Mouse (Mus musculus) 3134 (cell line): ENCODE measurements around the gene Spata2.

Experiments
- DNase-seq: peaks from one replicate; pipeline ENCODE4 v3.0.0-alpha.2; 2011; ENCODE audit warnings: low spot score; ENCODE audit not compliant: insufficient read length; ENCODE audit errors: extremely low read depth

The Spata2 gene

DNA sequence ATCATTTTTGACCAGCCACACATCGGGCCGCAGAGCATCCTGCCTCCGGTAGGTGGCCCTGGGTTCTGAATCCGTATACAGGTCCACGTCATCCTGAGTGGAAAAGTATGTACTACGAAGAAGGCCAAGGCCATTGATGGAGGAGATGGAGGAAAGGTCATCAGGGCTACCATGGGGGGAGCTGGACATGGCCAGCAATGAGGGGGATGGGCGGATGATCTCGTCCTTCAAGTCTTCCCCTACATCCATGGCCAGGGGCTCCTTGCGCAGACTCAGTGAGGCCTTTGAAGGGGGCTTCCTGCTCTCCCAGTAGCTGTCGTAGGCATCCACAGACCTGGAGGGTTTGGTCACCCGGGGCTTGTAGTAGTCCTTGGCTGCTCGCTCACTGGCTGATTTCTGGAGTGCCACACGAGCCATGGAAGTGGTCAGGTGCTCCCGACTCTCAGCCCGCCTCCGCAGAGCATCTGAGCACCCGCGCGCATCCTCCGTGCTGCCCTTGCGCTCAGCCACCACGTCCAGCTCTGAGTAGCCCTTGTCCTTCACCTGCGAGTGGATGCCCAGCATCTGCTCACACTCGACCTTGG, 8.8 kb downstream of the Spata2 start:
- no peak for DNase-seq

DNA sequence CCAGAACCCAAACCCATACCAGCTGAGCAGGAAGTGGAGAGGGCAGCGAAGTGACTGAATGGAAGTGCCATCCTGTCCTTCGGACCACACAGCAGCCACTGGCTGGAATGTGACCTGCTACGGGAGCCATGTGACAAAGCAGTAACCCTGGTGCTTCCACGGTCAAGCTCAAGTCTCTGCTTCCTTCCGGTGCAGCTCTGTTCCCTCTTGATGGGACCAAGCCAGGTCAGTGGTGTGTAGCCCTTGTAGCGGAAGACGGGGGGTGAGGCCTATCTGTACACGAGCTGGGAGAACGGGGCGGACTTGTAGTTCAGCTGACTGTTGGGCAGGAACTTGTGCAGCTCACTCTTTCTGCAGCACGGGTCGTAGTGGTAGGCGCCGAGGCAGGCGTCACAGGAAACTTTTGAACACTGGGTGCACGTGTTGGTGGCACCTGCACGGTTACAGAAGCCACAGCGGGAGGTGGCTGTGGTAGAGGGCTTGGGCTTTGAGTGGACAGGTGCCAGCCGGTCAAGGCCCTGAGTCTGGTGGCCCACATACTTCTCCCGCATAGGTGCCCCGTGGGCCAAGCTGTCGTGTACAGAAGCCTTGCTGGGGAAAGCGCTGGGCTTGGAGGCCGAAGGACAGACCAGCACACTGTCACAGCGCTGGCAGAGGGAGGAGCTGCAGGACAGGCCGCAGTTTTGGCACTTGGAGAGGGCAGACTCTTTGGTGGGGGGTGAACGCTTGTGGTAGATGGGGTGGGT, 9.4 kb downstream of the Spata2 start:
- no peak for DNase-seq

DNA sequence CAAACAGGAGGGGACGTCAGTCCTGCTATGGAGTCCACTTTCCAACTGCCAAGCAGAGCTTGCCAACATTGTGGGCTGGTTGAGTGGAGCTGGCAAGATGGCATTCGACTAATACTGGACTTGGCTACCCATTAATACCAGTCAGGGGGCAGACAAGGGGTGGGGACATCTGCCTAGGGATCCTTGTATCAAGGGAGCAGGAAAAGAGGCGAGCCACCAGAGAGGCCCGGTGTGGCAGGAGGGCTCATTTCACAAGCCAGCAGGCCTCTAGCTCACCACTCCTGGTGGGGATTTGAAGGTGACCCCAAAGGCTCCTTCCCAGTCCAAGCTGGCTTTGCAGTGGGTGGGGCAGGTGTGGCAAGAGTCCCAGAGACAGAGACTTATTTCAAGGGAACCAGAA, 10.0 kb downstream of the Spata2 start:
- no peak for DNase-seq

DNA sequence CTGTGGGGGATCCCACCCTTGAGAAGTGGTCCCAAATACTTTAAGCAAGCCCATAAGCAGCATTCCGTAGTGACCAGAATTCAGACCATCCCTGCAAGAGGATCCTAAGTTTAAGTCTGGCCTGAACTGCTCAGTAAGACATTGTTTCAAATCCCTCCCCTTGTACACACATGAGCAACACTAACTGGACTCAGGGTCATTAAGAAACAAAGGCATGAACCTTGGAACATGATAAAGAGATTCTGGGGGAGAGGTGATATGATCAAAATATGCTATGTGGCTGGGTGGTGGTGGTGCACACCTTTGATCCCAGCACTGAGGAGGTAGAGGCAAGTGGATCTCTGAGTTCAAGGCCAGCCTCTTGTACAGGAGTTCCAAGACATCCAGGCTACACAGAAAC, 13.2 kb downstream of the Spata2 start:
- no peak for DNase-seq

DNA sequence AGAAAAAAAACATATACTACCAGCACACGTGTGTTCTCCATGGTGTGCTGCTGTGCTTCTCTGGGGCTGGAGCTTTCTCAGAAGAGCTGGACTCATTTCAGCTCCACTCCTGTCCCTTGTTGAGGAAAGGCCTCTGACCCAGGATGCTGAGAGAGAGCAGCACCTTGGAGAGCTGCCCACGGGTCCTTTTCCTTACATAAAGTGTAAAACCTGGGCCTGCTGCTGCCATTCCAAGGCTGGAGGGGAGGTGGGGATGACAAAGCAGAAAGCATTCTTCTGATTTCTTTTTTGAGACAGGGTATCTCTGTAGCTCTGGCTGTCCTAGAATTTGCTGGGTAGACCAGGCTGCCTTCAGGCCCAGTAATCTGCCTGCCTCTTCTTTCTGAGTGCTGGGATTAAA, 14.6 kb downstream of the Spata2 start:
- no peak for DNase-seq

DNA sequence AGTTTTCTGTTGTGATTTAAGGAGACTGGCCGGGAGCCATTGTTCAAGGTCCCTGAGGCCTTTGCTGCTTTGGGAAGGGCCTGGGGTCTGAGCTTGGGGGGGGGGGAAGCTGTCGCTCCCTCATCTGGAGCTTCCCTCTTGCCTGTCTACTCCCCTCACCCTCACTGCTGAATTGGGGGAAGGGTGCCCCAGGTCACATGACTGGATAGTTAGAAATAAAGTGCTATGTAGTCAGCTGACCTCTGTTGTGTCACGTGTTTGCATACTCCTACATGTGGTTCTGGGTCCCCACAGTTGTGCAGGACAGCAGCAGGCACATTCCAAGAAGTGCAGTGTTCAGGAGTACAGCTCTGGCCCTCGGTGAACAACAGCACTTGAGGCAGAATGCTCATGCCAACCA, 15.9 kb downstream of the Spata2 start:
- no peak for DNase-seq

DNA sequence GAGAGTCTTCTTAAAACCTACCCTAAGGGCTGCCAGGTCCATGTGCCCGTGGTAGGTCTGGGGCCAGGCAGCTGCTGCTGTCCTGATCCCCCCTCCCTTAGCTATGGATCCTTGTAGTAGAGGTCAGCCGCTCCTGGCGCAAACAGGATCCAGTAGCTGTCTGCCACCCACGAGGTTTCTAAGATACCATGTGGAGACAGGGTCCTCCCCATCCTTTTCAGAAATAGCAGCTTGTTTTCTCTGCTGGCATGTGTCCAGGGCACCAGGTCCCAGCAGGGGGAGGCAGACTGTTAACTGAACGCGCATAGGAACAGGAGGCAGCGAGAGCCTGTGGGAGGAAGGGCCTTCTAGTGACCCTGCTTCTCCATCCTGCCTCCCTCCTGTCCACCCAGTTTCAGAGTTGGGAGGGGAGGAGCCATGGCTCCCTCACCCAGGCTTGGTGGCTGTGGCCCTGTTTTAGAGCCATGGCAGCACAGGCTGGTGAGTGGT, 16.4 kb downstream of the Spata2 start:
- DNase-seq, result no peak

DNA sequence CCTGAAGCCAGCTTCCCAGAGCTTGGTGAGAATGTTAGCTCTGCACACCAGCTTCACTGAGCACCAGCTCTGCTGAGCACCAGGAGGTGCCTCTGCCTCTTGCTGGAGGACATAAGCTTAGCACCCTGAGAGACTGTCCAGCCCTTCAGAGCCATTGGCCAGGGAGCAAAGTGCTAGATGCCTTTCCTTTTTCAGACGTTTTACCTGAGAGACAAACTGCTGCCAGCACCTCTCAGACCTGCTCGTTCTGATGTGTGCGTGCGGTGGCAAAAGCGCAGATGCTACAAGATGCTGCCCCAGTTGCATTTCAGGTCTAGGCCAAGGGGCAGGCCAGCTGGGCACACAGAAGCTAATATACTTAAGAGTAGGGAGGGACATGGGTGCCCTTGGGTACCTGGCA, 17.1 kb downstream of the Spata2 start:
- no peak for DNase-seq

DNA sequence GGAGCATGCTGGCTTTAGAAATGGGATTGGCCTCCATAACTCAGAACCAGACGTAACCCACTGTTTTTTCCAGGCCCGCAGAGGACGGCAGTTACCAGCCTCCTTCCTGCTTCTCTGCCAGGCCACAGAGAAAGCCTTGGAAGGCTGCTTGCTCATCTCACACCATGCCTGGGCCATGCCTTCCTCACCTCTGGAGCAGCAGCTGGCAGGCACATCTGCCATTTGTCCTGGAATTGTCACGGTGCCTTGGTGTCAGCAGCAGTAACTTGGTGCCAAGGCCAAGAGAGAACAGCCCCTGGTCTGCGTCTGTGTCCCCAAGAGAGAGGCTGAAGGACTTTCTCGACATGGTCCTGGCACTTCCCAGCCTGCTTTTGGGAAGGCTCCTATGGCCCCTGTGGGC, 18.5 kb downstream of the Spata2 start:
- DNase-seq, result no peak

DNA sequence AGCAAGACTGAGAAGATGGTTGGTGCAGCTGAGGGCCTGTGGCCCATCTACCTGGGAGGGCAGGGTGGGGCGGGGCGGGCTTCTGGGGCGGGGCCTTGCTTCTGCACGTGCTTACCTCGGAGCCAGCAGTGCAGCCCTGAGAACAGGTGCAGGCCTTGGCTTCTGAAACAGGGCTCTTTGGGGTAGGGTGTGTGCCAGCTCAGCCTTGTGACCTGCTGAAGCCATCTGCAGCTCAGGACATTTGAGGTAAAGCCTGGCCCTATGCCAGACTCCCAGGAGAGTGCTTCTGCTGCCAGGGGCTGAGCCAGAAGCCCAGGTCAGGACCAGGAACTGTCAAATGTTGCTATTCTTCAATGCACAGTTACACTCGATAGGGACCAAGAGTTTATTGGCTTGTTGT, 21.1 kb downstream of the Spata2 start:
- no peak for DNase-seq

DNA sequence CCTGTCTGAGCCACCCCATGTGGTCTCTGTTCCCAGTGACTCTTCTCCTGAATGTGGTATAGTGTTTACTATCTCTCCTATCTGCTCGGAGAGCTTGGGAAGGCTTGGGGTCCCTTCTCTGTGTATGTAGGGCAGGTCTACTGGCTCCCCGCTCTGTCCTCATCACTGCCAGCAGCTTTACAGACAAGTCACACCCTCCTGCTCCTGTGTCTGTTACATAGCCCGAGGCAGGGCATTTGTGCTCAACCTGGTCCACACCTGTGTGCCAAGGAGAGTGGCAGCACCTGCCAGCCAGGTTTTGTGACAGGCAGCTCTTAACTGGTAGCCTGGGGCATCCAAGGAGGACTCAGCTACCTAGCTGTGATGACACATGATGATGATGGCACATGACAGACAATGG, 22.1 kb downstream of the Spata2 start:
- DNase-seq, result no peak

DNA sequence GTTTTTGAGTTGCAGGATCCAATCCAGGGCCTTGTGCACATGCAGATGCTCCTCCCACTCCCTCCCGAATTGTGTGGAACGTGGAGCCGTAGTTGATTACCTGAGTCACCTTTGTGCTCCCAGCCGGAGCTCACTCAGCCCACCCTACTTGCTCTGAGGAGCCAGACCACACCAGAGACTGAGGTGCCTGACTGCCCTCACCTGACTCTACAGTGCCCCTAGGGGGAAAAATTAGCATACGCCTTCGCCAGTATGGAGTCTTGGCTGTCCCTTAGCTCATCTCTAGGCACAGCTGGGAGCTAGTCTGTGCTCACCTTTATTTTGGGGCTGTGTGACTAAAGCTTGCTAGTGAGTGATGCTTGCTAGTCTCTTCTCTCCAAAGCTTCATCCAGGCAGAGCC, 24.2 kb downstream of the Spata2 start:
- DNase-seq, result no peak

DNA sequence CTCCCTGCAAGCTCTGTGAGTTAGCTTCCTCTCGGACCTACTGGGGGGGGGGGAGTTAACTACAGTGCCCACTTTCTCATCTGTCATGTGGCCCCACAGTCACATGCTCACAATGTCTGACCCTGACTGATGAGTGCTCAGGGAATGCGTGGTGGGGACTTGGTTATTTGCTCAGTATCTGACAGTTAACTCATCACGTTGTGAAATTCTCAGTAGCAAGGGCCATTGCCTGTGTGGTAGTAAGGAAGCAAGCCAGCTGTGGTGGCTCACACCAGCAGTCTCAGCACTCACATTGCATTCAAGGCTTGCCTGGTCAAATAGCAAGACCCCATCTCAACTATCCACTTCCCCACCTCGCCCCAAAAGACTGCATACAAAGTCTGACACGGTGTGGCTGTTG, 25.5 kb downstream of the Spata2 start:
- DNase-seq, result no peak

DNA sequence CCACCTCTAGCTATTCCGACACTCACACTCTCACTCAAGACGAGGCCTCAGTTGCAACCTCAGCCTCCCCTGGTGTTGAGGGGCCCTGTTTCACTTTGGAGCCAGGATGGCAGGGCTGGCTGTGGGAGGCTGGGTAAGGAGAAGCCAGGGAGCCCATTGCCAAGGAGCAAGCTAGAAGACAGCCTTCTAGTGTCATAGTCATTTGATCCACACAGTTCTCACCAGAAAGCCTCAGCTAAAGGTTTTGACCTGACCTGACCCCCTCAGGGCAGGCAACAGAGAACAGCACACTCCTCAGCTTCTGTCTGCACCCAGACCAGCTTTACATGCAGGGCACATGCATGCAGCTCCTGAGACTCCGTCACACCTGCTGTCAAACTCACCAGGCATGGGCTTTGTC, 26.7 kb downstream of the Spata2 start:
- no peak for DNase-seq

DNA sequence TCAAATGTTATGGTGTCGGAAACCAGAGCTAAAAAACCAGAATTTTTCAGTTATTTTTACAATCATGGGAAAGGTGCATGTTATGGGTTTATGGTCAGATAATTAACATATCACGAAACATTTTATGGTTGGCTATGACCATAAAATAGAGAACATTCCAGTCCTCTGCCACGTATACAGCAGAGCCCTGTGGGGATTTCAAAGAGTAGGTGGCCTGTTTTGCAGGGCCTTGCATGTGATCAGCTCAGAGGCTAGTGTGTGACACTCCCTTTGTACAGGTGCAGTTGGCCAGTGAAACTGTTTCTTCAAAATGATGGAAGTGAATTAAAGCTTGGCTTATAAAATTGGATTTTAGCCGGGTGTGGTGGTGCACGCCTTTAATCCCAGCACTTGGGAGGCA, 28.9 kb downstream of the Spata2 start:
- no peak for DNase-seq

DNA sequence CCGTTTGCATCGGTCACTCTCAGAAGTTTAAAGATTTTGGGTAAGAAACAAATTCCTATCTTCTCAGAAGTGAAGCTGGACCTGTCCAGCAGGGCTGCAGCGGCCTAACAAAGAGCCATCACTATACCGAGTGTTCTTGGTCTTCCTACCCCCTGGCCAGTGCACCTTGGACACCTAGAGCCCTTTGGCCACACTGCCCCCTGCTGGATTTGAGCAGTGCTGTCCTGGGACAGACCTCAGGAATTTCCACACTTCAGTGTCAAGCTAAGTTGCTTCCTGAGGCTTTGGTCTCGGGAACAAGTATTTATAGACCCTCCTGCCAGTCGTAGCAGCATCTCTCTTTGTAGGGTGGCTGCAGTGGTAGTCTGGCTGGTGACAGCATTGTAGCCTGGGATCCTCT, 29.7 kb downstream of the Spata2 start:
- peak; percentile 40 for DNase-seq

DNA sequence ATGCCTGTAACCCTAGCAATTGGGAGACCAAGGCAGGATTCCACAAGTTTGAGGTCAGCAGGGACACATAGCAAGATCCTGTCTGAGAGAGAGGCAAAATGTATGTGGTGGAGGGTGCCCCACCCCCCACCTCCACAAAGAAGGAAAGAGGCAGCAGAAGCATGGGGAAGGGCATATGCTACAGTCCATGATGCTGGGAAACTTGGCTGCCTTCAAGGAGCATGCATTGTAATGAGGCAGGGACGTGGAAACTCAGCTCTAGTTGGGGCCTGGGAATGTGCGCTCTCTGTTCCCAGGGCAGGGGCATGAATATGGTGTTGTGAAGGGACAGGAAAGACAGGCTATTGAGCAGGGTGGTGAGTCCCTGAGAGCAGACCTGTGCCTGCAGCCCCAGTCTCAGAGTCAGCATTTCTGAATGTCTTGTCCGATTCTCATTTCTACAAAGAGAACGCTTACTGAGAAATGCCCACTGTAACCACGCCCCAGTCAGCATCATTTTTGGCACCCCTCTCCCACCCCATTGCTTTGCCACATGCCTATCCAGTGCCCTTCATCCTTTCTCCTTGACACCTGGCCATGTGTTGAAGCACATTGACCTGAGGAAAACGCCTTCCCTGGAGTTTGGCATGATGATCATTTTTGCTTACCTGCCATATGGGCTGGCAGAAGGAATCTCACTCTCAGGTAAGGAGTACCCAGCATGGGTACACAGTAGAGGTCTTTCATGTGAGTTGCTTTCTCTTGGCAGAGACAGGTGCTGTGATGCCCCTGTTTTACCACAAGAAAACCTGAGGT, 33.4 kb downstream of the Spata2 start:
- no peak for DNase-seq

DNA sequence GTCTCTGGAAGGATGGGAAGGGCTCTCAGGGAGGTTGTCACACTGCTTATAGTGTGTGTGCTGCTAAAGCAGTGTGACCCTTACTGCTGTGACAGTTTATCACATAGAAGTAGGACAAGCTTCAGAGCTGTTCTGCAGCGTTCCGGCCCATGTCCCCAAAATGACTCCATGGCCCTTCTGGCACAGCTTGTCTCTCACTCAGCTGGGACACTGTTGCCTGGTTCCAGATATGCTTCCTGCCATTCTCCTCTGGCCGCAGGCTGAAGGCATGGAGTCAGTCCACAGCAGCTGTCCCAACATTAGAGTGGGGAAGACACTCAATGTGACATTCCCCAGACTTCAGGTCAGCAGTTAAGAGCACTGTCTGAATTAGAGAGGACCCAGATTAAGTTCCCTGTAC, 34.1 kb downstream of the Spata2 start:
- DNase-seq, result no peak

DNA sequence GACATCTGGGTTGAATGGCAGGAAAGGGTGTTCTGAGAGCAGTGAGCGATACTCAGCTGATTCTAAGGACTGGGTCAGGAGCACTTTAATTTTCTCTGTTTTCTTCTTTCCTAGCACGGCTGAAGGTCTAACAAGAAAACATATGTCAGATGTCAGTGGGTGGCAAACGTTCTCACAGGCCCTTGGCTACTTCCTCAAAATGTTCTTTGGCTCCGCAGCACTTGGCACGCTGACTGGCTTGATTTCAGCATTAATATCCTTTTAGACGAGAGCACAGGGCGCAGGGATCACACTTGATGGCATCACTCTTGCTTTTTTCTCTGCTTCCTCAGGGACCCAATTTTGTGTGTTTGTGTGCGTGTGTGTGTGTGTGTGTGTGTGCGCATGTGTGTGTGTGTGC, 35.5 kb downstream of the Spata2 start:
- no peak for DNase-seq

DNA sequence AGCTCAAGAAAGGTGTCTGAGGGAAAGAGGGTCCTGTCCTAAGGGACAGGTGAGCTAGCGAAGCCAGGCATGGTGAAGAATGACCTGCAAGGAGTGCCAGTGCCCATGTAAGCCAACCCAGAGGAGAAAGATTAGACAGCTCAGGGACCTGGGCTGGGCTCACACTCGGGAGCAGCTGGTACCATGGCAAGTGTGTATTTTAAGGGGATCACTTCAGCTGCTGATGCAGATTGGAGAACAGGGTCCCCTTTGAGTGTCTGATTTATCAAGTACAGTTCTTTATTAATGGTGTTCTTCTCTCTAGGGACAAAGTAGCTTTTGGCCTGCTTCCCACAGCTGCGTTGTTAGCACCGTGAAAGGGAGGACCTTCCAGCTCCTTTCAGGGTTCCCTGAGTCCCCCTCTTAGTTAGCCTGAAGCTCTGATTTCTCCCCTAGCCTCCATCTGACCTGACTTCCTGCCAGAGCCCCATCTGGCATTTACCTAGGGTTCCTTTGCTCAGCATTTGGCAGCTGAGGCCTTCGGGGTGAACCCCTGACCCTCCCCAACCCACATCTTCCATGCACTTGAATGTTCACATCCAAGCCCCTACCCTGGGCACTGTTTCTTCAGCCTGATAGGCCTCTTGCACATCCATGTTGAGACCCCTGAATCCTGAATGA, 36.2 kb downstream of the Spata2 start:
- no peak for DNase-seq

DNA sequence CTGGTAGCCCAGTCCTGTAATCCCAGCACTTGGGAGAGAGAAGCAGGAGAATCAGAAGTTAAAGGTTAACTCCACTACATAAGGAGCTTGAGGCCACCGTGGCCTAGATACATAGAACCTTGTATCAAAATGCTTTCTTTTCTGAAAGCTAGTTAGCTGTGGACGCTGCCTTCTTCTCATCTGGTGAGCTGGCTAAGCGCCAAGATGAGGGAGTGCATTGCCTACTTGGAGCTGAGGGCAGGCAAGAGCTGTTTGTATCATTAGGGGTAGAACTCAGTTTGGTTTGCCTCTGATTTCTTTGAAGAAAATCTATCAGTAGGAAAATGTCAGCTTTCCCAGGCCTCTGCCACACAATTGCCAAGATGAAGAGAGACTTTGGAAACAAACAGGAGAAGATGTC, 38.9 kb downstream of the Spata2 start:
- DNase-seq, result no peak
